Mouse (Mus musculus) midbrain, embryonic 16.5 days (tissue): ENCODE data around the gene Elavl3. TPM values are rescaled to one million over a fixed set of nuclear protein-coding genes. Genes with fewer than 3 reads are reported as not detected.
A peak's percentile ranks its signal among the peaks of the same experiment; 100 is the strongest.

Source experiments
- ATAC-seq: fragments of 200-750 bp; cut with Nextera tagmentation; 2 replicates; pipeline ENCODE4 v1.8.0; 2017; ENCODE audit warnings: moderate TSS enrichment
- H3K27ac ChIP-seq: fragments of 300-500 bp; sonication (generic); 2 replicates; pipeline ENCODE4 v1.5.1; 2014; ENCODE audit warnings: mild to moderate bottlenecking, low read length, mixed read lengths
- H3K27me3 ChIP-seq: fragments of 300-500 bp; sonication (generic); 2 replicates; pipeline ENCODE4 v1.6.1; 2014; ENCODE audit warnings: low read depth, low read length, mixed read lengths; ENCODE audit not compliant: control insufficient read depth, insufficient read depth
- H3K36me3 ChIP-seq: fragments of 300-500 bp; sonication (generic); 2 replicates; pipeline ENCODE4 v1.6.1; 2014; ENCODE audit warnings: mild to moderate bottlenecking, low read length, moderate library complexity, mixed read lengths; ENCODE audit not compliant: control insufficient read depth, insufficient read depth
- H3K4me1 ChIP-seq: fragments of 300-500 bp; sonication (generic); 2 replicates; pipeline ENCODE4 v1.6.1; 2014; ENCODE audit warnings: mild to moderate bottlenecking, low read length, mixed read lengths; ENCODE audit not compliant: control insufficient read depth, insufficient read depth
- H3K4me2 ChIP-seq: fragments of 300-500 bp; sonication (generic); 2 replicates; pipeline ENCODE4 v1.6.1; 2014; ENCODE audit warnings: mild to moderate bottlenecking, low read length, mixed read lengths
- H3K4me3 ChIP-seq: fragments of 300-500 bp; sonication (generic); 2 replicates; pipeline ENCODE4 v1.5.1; 2014; ENCODE audit warnings: low read depth, mild to moderate bottlenecking, low read length, moderate library complexity, mixed read lengths
- H3K9ac ChIP-seq: fragments of 300-500 bp; sonication (generic); 2 replicates; pipeline ENCODE4 v1.6.1; 2014; ENCODE audit warnings: low read depth, low read length, mixed read lengths
- H3K9me3 ChIP-seq: fragments of 300-500 bp; sonication (generic); replicated peaks from 2 replicates; pipeline ENCODE4 v1.6.1; 2014; ENCODE audit warnings: mild to moderate bottlenecking, low read length, mixed read lengths; ENCODE audit not compliant: control insufficient read depth, poor library complexity, severe bottlenecking
- WGBS: fragments of 180-500 bp; shearing (Covaris S2); extraction: QIAGEN DNeasy Blood & Tissue Kit; methylation state at CpG from one replicate; pipeline ENCODE4 v1.1.7; 2014; 5-methylcytosine and 5-hydroxymethylcytosine counted together
- polyA plus RNA-seq: library from polyadenylated mRNA; unstranded; fragments of >200 nt; fragmentation: Nextera tagmentation; extraction: Ambion mirVana; gene quantifications from 2 replicates; pipeline ENCODE4 v1.2.1, GENCODE M21; 2015

Elavl3 gene
- polyA plus RNA-seq, 1 experiment from 2014 or later: 91.6 TPM

DNA sequence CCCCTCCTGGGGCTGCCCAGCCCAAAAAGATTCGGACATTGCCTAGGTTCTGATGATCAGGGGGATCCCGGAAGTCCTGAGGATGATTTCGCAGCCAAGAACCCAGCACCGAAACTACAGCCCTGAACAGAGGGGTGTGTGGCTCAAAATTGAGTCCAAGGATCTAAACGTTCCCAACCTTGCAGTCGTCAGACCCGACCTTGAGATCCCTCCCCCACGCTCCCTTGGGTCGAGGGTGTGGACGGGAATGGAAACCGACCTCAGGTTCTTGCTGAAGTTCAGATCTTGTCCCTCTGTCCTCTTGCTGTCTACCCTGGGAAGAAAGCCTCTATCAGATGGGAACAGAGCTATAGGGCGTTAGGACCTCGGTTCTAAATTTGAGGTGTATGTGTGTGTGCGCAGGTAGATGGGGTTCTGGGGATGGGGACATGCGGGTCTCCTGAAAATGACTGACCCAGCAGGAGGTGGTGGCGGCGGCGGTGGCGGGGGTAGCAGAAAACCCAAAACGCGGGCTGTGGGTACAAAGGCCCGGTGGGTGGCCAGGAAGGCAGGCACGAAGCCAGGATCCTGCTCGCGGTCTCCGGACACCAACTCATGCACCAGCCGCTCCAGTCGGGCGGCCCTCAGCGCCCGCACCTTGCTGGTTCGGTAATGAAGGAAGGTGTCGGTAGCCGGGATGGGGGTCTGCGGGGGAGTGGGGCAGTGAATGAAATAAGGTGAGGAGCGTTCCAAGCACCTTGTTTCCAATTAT, 64.1 kb downstream of the Elavl3 start:
- 0 out of 2 replicates have a peak overlapping the region, but pooled peaks have one; percentile 38 for H3K9ac ChIP-seq
- H3K4me3 ChIP-seq: peak overlapping the region; percentile 35
- WGBS: 10% methylated on average over 36 of the region's 36 CpGs
- no peaks in the 10 kb centered on the region for H3K36me3 ChIP-seq
- no peak overlapping the region for H3K27ac ChIP-seq
- H3K27me3 ChIP-seq: peaks cover 48% of the 10 kb centered on the region
- peaks cover 19% of the 10 kb centered on the region for H3K4me1 ChIP-seq
- H3K9me3 ChIP-seq: no peaks in the 10 kb centered on the region
- ATAC-seq: no peak
- H3K4me2 ChIP-seq: peak overlapping the region; percentile 75

DNA sequence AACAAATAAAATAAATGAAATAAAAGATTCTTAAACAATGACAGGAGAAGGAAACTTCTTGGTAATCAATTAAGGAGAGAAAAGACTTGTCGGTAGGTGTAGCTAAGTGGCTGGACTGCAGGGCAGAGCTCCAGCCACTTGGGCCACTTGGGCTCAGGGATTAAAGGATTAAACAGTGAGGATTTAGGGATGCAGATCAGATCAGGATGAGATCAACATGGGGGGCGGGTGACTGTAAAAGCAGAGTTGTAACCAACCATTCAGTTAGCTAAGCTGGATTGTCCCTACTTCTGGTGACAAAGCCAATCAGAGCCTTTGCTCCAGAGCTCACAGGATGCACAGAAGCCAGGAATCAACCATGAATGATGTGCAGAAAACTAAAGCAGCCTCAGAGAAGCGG, 67.9 kb downstream of the Elavl3 start:
- no peak overlapping the region for H3K4me3 ChIP-seq
- H3K9ac ChIP-seq: no peak overlapping the region
- H3K4me1 ChIP-seq: peaks cover 12% of the 10 kb centered on the region
- no peak for ATAC-seq
- no peak overlapping the region for H3K27ac ChIP-seq
- H3K4me2 ChIP-seq: no peak overlapping the region
- H3K27me3 ChIP-seq: peaks cover 21% of the 10 kb centered on the region
- H3K36me3 ChIP-seq: no peaks in the 10 kb centered on the region
- WGBS: 10% methylated on average over 3 of the region's 3 CpGs
- H3K9me3 ChIP-seq: no peaks in the 10 kb centered on the region

DNA sequence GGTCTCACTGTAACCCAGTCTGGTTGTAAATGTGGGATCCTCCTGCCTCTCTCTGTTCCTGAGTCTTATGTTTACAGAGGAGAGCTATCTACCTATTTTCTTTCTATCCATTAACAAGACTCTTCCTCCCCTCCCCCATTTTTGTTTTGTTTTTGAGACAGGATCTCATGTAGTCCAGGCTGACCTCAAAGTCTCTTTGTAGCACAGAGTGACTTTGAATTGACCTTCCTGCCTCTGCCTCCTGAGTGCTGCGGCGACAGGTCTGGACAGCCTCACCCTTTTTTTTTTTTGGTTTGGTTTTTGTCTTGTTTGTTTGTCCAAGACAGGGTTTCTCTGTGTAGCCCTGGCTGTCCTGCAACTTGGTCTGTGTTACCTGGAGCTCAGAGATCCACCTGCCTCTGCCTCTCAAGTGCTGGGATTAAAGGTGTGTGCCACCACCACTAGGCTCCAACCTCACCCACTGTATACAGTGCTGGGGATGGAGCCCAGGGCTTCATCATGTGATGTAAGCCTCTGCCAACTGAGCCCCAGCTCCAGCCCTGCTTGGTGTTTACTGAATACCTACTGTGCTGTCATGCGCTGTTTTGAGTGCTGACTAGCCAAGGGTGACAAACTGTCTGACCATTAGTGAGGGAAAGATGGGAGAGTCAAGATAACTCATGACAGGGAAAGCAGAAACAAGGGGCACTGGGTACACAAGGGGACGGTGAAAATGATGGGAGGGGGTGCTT, 73.3 kb downstream of the Elavl3 start:
- H3K9ac ChIP-seq: no peak overlapping the region
- 89% methylated on average over 4 of the region's 4 CpGs for WGBS

DNA sequence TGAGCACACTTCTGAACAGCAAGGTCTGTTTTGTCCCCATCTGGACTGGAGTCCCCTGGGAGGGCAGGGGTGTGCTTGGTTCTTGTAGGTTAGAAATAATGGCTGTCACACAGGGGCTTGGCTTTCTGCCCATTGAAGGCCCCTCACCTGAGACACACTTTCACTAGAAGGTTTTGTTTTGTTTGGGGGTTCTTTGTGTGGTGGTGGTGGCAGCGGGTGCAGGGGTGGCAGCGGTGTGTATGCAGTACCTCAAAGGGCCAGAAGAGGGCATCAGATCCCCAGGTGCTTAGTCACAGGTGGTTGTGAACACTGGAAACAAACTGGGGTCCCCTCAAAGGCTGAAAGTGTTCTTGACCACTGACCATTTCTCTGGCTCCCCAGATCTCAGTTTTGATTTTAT, 73.9 kb downstream of the Elavl3 start:
- no peak overlapping the region for H3K4me3 ChIP-seq
- H3K27ac ChIP-seq: no peak overlapping the region
- H3K36me3 ChIP-seq: no peaks in the 10 kb centered on the region
- WGBS: 22% methylated on average over 2 of the region's 2 CpGs
- no peak overlapping the region for H3K4me2 ChIP-seq
- H3K9ac ChIP-seq: no peak overlapping the region
- ATAC-seq: no peak
- H3K4me1 ChIP-seq: no peaks in the 10 kb centered on the region
- H3K27me3 ChIP-seq: no peaks in the 10 kb centered on the region
- no peaks in the 10 kb centered on the region for H3K9me3 ChIP-seq

More for the DNA sequence above, 73.3 kb downstream of the Elavl3 start:
- no peaks in the 10 kb centered on the region for H3K36me3 ChIP-seq
- ATAC-seq: no peak
- H3K27me3 ChIP-seq: no peaks in the 10 kb centered on the region
- no peak overlapping the region for H3K27ac ChIP-seq
- no peak overlapping the region for H3K4me3 ChIP-seq
- H3K4me2 ChIP-seq: no peak overlapping the region
- no peaks in the 10 kb centered on the region for H3K4me1 ChIP-seq
- no peaks in the 10 kb centered on the region for H3K9me3 ChIP-seq

DNA sequence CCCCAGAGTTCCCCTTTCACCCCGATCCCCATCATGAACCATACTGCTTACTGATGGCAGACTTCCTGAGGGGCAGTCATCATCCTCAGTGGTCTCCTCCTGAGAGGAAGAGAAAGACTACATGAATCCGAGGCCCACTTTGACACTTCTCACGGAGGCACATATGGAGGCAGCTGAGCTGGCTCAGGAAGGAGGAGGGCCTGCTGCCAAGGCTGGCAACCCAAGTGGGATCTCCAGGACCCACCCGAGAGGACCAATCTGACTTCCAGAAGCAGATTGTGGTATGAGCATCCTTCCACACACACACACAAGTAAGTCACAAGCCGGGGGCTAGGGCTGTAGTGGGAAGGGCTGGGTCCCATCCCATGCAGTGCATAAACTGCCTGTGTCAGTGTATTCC, 74.5 kb downstream of the Elavl3 start:
- H3K36me3 ChIP-seq: no peaks in the 10 kb centered on the region
- H3K9me3 ChIP-seq: no peaks in the 10 kb centered on the region
- no peak overlapping the region for H3K9ac ChIP-seq
- 80% methylated on average over 5 of the region's 5 CpGs for WGBS
- no peaks in the 10 kb centered on the region for H3K27me3 ChIP-seq
- H3K4me3 ChIP-seq: no peak overlapping the region
- H3K4me2 ChIP-seq: no peak overlapping the region
- ATAC-seq: no peak
- H3K27ac ChIP-seq: no peak overlapping the region
- H3K4me1 ChIP-seq: no peaks in the 10 kb centered on the region

DNA sequence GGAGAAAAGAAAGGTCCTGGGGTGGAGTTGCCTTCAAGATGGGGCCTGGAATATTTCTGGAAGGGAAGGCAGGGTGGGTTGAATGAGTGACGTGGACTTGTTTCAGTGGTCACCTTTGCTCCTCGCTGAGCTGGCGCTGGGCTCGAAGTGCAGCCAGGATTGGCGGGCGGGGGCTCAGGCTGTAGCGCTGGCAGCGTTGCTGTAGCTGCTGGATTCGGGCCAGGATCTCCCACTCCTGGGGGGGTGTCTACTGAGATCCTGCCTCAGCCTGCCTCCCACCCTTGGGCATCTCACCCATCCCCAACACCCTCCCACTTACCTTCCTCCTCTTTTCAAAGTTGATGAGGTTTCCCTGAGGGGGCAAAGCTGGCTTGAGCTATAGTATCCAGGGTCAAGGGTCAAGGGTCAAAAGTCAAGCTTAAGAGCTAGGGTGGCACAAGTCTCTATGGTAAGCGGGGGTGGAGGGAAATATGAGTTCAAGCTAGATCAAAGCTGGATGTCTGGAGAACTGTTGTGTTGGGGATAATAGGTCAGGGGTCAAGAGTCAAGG, 75.1 kb downstream of the Elavl3 start:
- no peaks in the 10 kb centered on the region for H3K27me3 ChIP-seq
- no peaks in the 10 kb centered on the region for H3K4me1 ChIP-seq
- H3K27ac ChIP-seq: no peak overlapping the region
- no peak overlapping the region for H3K4me2 ChIP-seq
- H3K4me3 ChIP-seq: no peak overlapping the region
- H3K36me3 ChIP-seq: no peaks in the 10 kb centered on the region
- no peak for ATAC-seq
- no peaks in the 10 kb centered on the region for H3K9me3 ChIP-seq
- H3K9ac ChIP-seq: no peak overlapping the region
- 87% methylated on average over 10 of the region's 10 CpGs for WGBS

DNA sequence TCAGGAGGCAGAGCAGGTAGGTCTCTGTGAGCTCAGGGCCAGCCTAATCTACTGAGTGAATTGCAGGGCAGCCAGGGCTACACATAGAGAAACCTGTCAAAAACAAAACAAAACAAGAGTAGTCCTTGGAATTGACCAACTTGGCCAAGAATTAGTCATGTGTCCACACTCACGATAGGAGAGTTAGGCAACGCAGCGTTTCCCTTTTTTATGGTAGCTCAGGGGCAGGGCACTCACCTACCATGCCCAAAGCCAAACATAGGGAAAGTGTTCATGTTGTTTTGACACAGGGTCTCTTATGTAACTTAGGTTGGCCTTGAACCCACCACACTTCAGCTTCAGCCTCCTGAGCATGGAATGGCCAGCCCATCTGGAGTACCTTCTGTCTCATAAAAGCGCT, 82.5 kb downstream of the Elavl3 start:
- WGBS: 93% methylated on average over 4 of the region's 4 CpGs
- no peak overlapping the region for H3K4me2 ChIP-seq
- H3K27me3 ChIP-seq: no peaks in the 10 kb centered on the region
- ATAC-seq: no peak
- no peaks in the 10 kb centered on the region for H3K9me3 ChIP-seq
- no peak overlapping the region for H3K9ac ChIP-seq
- H3K27ac ChIP-seq: no peak overlapping the region
- H3K36me3 ChIP-seq: no peaks in the 10 kb centered on the region
- no peak overlapping the region for H3K4me3 ChIP-seq
- H3K4me1 ChIP-seq: no peaks in the 10 kb centered on the region

DNA sequence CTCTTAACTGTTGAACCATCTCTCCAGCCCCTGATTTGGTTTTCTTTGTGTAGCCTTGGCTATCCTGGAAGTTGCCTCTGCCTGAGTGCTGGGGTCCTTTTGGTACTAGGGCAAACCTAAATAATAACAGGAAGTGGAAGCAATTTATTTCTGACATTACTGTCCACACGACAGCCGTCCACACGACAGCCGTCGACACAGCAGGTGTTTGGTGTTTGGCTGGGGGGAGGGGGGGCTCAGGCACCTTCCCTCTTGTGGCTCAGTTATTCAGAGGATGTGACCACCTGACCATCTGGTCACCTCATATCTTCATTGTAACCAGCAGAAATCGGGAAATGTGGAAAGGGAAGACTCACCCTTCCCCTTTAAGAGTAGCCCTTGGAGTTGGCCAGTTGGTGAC, 82.9 kb downstream of the Elavl3 start:
- Histone ChIP-seq H3K36me3 (no peaks in the 10 kb centered on the region), H3K4me1 (no peaks in the 10 kb centered on the region), H3K9me3 (no peaks in the 10 kb centered on the region), H3K4me2 (no peak overlapping the region), H3K27ac (no peak overlapping the region), H3K27me3 (peaks cover 3% of the 10 kb centered on the region; the same call in 1 of the 2 replicates), H3K9ac (no peak overlapping the region), H3K4me3 (no peak overlapping the region)
- 77% methylated on average over 6 of the region's 6 CpGs for WGBS
- ATAC-seq: no peak
